Mouse (Mus musculus) embryonic facial prominence, embryonic 13.5 days (tissue): ENCODE measurements around the gene Foxa2. TPM values are rescaled to one million over a fixed set of nuclear protein-coding genes. Genes with fewer than 3 reads are reported as not detected.

Experiments used
- microRNA-seq: library from miRNA; unstranded; fragments of <30 nt; microRNA quantifications from one replicate; pipeline ENCODE4, GENCODE M21; 2016
- polyA plus RNA-seq: library from polyadenylated mRNA; unstranded; fragments of >200 nt; fragmentation: Nextera tagmentation; extraction: Ambion mirVana; gene quantifications from 2 replicates; pipeline ENCODE4 v1.2.1, GENCODE M21; 2015

Foxa2 gene
- polyA plus RNA-seq, 1 experiment from 2014 or later: 0.17 TPM

Small RNAs within 50 kb of the gene (microRNA-seq; reads per million reads assigned to microRNA genes)
- gene Gm27420: not detected
